Mouse (Mus musculus) inflammation-experienced regulatory T-cells (primary cell): ENCODE measurements around the gene A630010A05Rik. TPM values are rescaled to one million over a fixed set of nuclear protein-coding genes. Genes with fewer than 3 reads are reported as not detected.

Experiments used
- polyA plus RNA-seq, 2 experiments: library from polyadenylated mRNA; unstranded; fragments of 100-300 nt; shearing (Covaris generic); gene quantifications; one replicate each; pipeline ENCODE4 v1.2.1; 2017

The A630010A05Rik gene
- under 1 TPM; 0.13 to 0.76 TPM for polyA plus RNA-seq

GRCm38 (mm10) chr16:14562017-14562416 lies at the start of gene A630010A05Rik:
Gene A630010A05Rik (plus strand): TSS chr16:14562317.

Other genes with a start within 250 kb of the A630010A05Rik start
- 100 to 1,000 TPM in 1 of 2 experiments, 10 to 100 TPM in 1; 85.2 to 115 TPM for gene Fopnl, start 244.9 kb upstream of the A630010A05Rik start, polyA plus RNA-seq
- 10 to 100 TPM; 30.9 to 35.4 TPM for gene Abcc1, start 200.8 kb upstream of the A630010A05Rik start, polyA plus RNA-seq